Mouse (Mus musculus) midbrain, postnatal 0 days (tissue): ENCODE measurements around the gene Atp6v0a4. TPM values are rescaled to one million over a fixed set of nuclear protein-coding genes. Genes with fewer than 3 reads are reported as not detected.

Experiments used
- ATAC-seq: fragments of 200-750 bp; cut with Nextera tagmentation; 2 replicates; pipeline ENCODE4 v1.8.0; 2017; ENCODE audit warnings: moderate number of reproducible peaks, mild to moderate bottlenecking, moderate TSS enrichment, moderate library complexity; ENCODE audit not compliant: low FRiP score
- DNase-seq: peaks from one replicate; pipeline ENCODE4 v3.0.0-alpha.2; 2015; ENCODE audit warnings: low spot score
- H3K27ac ChIP-seq: fragments of 300-500 bp; sonication (generic); 2 replicates; pipeline ENCODE4 v1.5.1; 2014; ENCODE audit warnings: low read depth, mild to moderate bottlenecking, low read length, mixed read lengths
- H3K27me3 ChIP-seq: fragments of 300-500 bp; sonication (generic); 2 replicates; pipeline ENCODE4 v1.6.1; 2014; ENCODE audit warnings: low read length, control low read depth, mixed read lengths; ENCODE audit not compliant: insufficient read depth
- H3K36me3 ChIP-seq: fragments of 300-500 bp; sonication (generic); 2 replicates; pipeline ENCODE4 v1.6.1; 2014; ENCODE audit warnings: low read length, control low read depth, mixed read lengths; ENCODE audit not compliant: insufficient read depth
- H3K4me1 ChIP-seq: fragments of 300-500 bp; sonication (generic); 2 replicates; pipeline ENCODE4 v1.6.1; 2014; ENCODE audit warnings: mild to moderate bottlenecking, control low read depth, antibody characterized with exemption, low read length, mixed read lengths; ENCODE audit not compliant: insufficient read depth
- H3K4me2 ChIP-seq: fragments of 300-500 bp; sonication (generic); 2 replicates; pipeline ENCODE4 v1.6.1; 2014; ENCODE audit warnings: low read depth, mild to moderate bottlenecking, low read length, mixed read lengths; ENCODE audit not compliant: poor library complexity, severe bottlenecking
- H3K4me3 ChIP-seq: fragments of 300-500 bp; sonication (generic); 2 replicates; pipeline ENCODE4 v1.5.1; 2014; ENCODE audit warnings: low read depth, mild to moderate bottlenecking, low read length, moderate library complexity
- H3K9ac ChIP-seq: fragments of 300-500 bp; sonication (generic); replicated peaks from 2 replicates; pipeline ENCODE4 v1.6.1; 2014; ENCODE audit warnings: mild to moderate bottlenecking, low read length, moderate library complexity, mixed read lengths; ENCODE audit not compliant: poor library complexity, severe bottlenecking
- H3K9me3 ChIP-seq: fragments of 300-500 bp; sonication (generic); 2 replicates; pipeline ENCODE4 v1.6.1; 2016; ENCODE audit warnings: low read length, control low read depth
- CTCF ChIP-seq: IDR thresholded peaks from 2 replicates; pipeline ENCODE4 v1.5.1; 2016; ENCODE audit warnings: antibody characterized with exemption, mild to moderate bottlenecking
- WGBS: fragments of 180-500 bp; shearing (Covaris S2); extraction: QIAGEN DNeasy Blood & Tissue Kit; methylation state at CpG from one replicate; pipeline ENCODE4 v1.1.7; 2014; 5-methylcytosine and 5-hydroxymethylcytosine counted together
- polyA plus RNA-seq: library from polyadenylated mRNA; unstranded; fragments of >200 nt; fragmentation: Nextera tagmentation; extraction: Ambion mirVana; gene quantifications from 2 replicates; pipeline ENCODE4 v1.2.1, GENCODE M21; 2015
- total RNA-seq: library from RNA; depleted of rRNA; stranded (reverse); fragments of >200 nt; gene quantifications from 2 replicates; pipeline ENCODE4 v1.2.3, GENCODE M21; 2014

The Atp6v0a4 gene
- total and polyA plus RNA-seq, 2 experiments from 2014 or later = 0.27 to 0.30 TPM

- H3K4me3 ChIP-seq = no peak overlapping the region
- no peak for DNase-seq
- H3K4me1 ChIP-seq = no peaks in the 10 kb centered on the region
- H3K9me3 ChIP-seq = no peaks in the 10 kb centered on the region
- no peak for TF ChIP-seq CTCF
- 57% methylated on average over 11 of the region's 11 CpGs for WGBS
- no peaks in the 10 kb centered on the region for H3K36me3 ChIP-seq
- H3K27me3 ChIP-seq = no peaks in the 10 kb centered on the region
- no peak overlapping the region for H3K9ac ChIP-seq
- no peak for ATAC-seq
- H3K4me2 ChIP-seq = no peak overlapping the region
- no peak overlapping the region for H3K27ac ChIP-seq
Measured at GRCm38 (mm10) chr6:38081727-38082341, 42.6 kb downstream of the Atp6v0a4 start.

GRCm38 (mm10) chr6:38080364-38080763 lies 44.0 kb downstream of the Atp6v0a4 start:
- no peaks in the 10 kb centered on the region for H3K27me3 ChIP-seq
- no peak overlapping the region for H3K9ac ChIP-seq
- DNase-seq (no peak), ATAC-seq (no peak)
- H3K4me2 ChIP-seq = no peak overlapping the region
- H3K36me3 ChIP-seq = no peaks in the 10 kb centered on the region
- H3K9me3 ChIP-seq = no peaks in the 10 kb centered on the region
- TF ChIP-seq CTCF = no peak
- 64% methylated on average over 4 of the region's 4 CpGs for WGBS
- no peak overlapping the region for H3K27ac ChIP-seq
- no peak overlapping the region for H3K4me3 ChIP-seq
- H3K4me1 ChIP-seq = no peaks in the 10 kb centered on the region

DNA sequence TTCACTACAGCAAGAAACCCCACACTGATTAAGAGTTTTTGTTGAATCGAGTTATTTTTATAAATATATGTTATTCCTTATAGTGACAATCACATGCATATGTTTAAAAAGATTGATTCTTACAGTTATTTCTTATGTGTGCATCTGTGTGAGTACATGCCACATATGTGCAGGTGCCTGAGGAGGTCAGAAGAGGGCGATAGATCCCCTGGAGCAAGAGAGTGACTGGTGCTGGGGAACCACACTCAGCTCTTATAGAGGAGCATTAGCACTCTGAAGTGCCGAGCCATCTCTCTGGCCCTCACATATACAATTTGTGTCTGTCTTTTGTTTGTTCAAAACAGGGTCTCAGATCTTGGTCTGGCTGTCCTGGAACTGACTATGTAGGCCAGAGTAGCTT lies 50.8 kb downstream of the Atp6v0a4 start:
- no peak for TF ChIP-seq CTCF
- Histone ChIP-seq H3K27me3 (no peaks in the 10 kb centered on the region), H3K9me3 (0 out of 2 replicates have a peak, but pooled peaks cover 3% of the 10 kb centered on the region), H3K4me3 (no peak overlapping the region), H3K4me1 (no peaks in the 10 kb centered on the region), H3K27ac (no peak overlapping the region), H3K9ac (no peak overlapping the region), H3K4me2 (no peak overlapping the region), H3K36me3 (no peaks in the 10 kb centered on the region)
- DNase-seq (no peak), ATAC-seq (no peak)
- 90% methylated on average over 3 of the region's 3 CpGs for WGBS

GRCm38 (mm10) chr6:38072137-38072796 lies 52.1 kb downstream of the Atp6v0a4 start:
- Histone ChIP-seq H3K4me2 (no peak overlapping the region), H3K9me3 (0 out of 2 replicates have a peak, but pooled peaks cover 3% of the 10 kb centered on the region), H3K9ac (no peak overlapping the region; the same call in 1 of the 2 replicates), H3K27me3 (no peaks in the 10 kb centered on the region), H3K4me1 (no peaks in the 10 kb centered on the region), H3K4me3 (no peak overlapping the region), H3K36me3 (no peaks in the 10 kb centered on the region), H3K27ac (no peak overlapping the region)
- no peak for TF ChIP-seq CTCF
- ATAC-seq (no peak), DNase-seq (no peak)
- WGBS = 63% methylated on average over 5 of the region's 5 CpGs

GRCm38 (mm10) chr6:38071256-38071655 lies 53.1 kb downstream of the Atp6v0a4 start:
- H3K4me3 ChIP-seq = no peak overlapping the region
- no peaks in the 10 kb centered on the region for H3K36me3 ChIP-seq
- no peak overlapping the region for H3K27ac ChIP-seq
- H3K27me3 ChIP-seq = no peaks in the 10 kb centered on the region
- DNase-seq (no peak), ATAC-seq (no peak)
- no peak overlapping the region for H3K9ac ChIP-seq
- 90% methylated on average over 4 of the region's 4 CpGs for WGBS
- H3K9me3 ChIP-seq = 0 out of 2 replicates have a peak, but pooled peaks cover 3% of the 10 kb centered on the region
- no peak for TF ChIP-seq CTCF
- no peak overlapping the region for H3K4me2 ChIP-seq
- no peaks in the 10 kb centered on the region for H3K4me1 ChIP-seq

GRCm38 (mm10) chr6:38066215-38066614 lies 58.2 kb downstream of the Atp6v0a4 start:
- no peak overlapping the region for H3K4me2 ChIP-seq

More at GRCm38 (mm10) chr6:38066215-38066614, 58.2 kb downstream of the Atp6v0a4 start:
- H3K9ac ChIP-seq = no peak overlapping the region
- no peaks in the 10 kb centered on the region; the same call in 1 of the 2 replicates for H3K4me1 ChIP-seq
- DNase-seq (peak; percentile 91), ATAC-seq (peak; percentile 85)
- no peaks in the 10 kb centered on the region for H3K27me3 ChIP-seq
- no peaks in the 10 kb centered on the region for H3K9me3 ChIP-seq
- WGBS = 2% methylated on average over 5 of the region's 5 CpGs
- TF ChIP-seq CTCF = peak; percentile 92
- no peak overlapping the region for H3K4me3 ChIP-seq
- no peak overlapping the region for H3K27ac ChIP-seq
- H3K36me3 ChIP-seq = no peaks in the 10 kb centered on the region
